ENCODE assay signal across 24 mouse cellular contexts in genomic region chrX:8964618-8965017, GRCm38 (mm10). TPM values are rescaled to one million over a fixed set of nuclear protein-coding genes. Genes with fewer than 3 reads are reported as not detected.
DNase-seq lines count a peak whose midpoint lies in the region; ATAC-seq and TF ChIP-seq lines count a peak whose summit lies in the region.
"Not testable (repeated sequence)": the region's sequence is repeated elsewhere in the genome, so short reads cannot be mapped to it uniquely, and the experiment has no call there.
"Had no signal": no experiment of that assay in that cellular context is flagged by ENCODE, and none has a peak within 500 bp of the region (broad histone marks: within the 10 kb centered on the region; RNA-seq: fewer than 3 reads in every experiment).

No protein-coding gene starts in this region.

- H3K4me3 ChIP-seq in CH12.LX (replicated peaks in 1 of 3; ENCODE audit: low read depth in 2 of 3, low read length in 2 of 3, poor library complexity in 1 of 3); hindbrain, postnatal 0 days (ENCODE audit: low read length); layer of hippocampus, adult 2 months; lung, embryonic 14.5 days (ENCODE audit: low read depth, low read length): not testable (repeated sequence)

- H3K9ac ChIP-seq in CH12.LX (ENCODE audit: insufficient read depth, low read depth); hindbrain, postnatal 0 days (replicated peaks; ENCODE audit: low read length); lung, embryonic 14.5 days: not testable (repeated sequence)

- H3K36me3 ChIP-seq in CH12.LX (replicated peaks in 1 of 2; ENCODE audit: control insufficient read depth in 1 of 2, insufficient read depth in 1 of 2, low read length in 1 of 2); hindbrain, postnatal 0 days (ENCODE audit: insufficient read depth, low read length); lung, embryonic 14.5 days (ENCODE audit: insufficient read depth): not testable (repeated sequence)

- not testable (repeated sequence) for H3K4me1 ChIP-seq in CH12.LX (ENCODE audit: control insufficient read depth in 1 of 2, insufficient read depth in 2 of 2); hindbrain, postnatal 0 days (ENCODE audit: insufficient read depth, low read length); lung, embryonic 14.5 days (ENCODE audit: insufficient read depth)

- dilution Hi-C loops in CH12.LX (cut with MboI; ENCODE audit: extremely low pct_ligation_motif_present, extremely low pct_unique_long_range_greater_than_20kb, low sequenced_read_pairs): not testable (repeated sequence)

- H3K27me3 ChIP-seq in CH12.LX (replicated peaks); hindbrain, postnatal 0 days (ENCODE audit: insufficient read depth, low read length); lung, embryonic 14.5 days (ENCODE audit: insufficient read depth, low read length): not testable (repeated sequence)

- 50% methylated on average over 4 of the region's 4 CpGs for WGBS in hindbrain, postnatal 0 days
- 29% methylated on average over 4 of the region's 4 CpGs for WGBS in lung, embryonic 14.5 days

- H3K27ac ChIP-seq in CH12.LX (ENCODE audit: insufficient read depth, low read depth); hindbrain, postnatal 0 days; layer of hippocampus, adult 2 months; lung, embryonic 14.5 days (ENCODE audit: low read depth): not testable (repeated sequence)

- H3K79me2 ChIP-seq in CH12.LX (replicated peaks; ENCODE audit: control insufficient read depth, extremely low read depth, insufficient read depth, poor library complexity, severe bottlenecking): not testable (repeated sequence)

- H3K4me2 ChIP-seq in CH12.LX (ENCODE audit: insufficient read depth, low read depth, poor library complexity, severe bottlenecking); hindbrain, postnatal 0 days (ENCODE audit: low read depth, low read length); lung, embryonic 14.5 days: not testable (repeated sequence)

- not testable (repeated sequence) for H3K9me3 ChIP-seq in CH12.LX (replicated peaks; ENCODE audit: low read length); hindbrain, postnatal 0 days (ENCODE audit: low read length); lung, embryonic 14.5 days (ENCODE audit: low read depth, low read length)

- peak in 1 of 2 experiments; percentile 37; a peak in 2 of 4 replicates for TF ChIP-seq CTCF in CH12.LX (conservative IDR thresholded peaks at IDR 0.05 in 1 of 2, IDR thresholded peaks at IDR 0.05 in 1 of 2; ENCODE audit: low read depth in 2 of 2, low read length in 2 of 2)
- TF ChIP-seq CTCF in hindbrain, postnatal 0 days (IDR thresholded peaks at IDR 0.05; ENCODE audit: low read depth): peak; percentile 24
- peak; percentile 65 for TF ChIP-seq CTCF in layer of hippocampus, adult 2 months (conservative IDR thresholded peaks at IDR 0.05)
- TF ChIP-seq CTCF in lung, embryonic 14.5 days (IDR thresholded peaks at IDR 0.05; ENCODE audit: low read depth): peak; percentile 39

- TF ChIP-seq POLR2A in CH12.LX (IDR thresholded peaks at IDR 0.05; ENCODE audit: low read depth, low read length): not testable (repeated sequence)

- in situ Hi-C loops in CH12.LX (cut with MboI; ENCODE audit: low pct_ligation_motif_present, low pct_unique_long_range_greater_than_20kb, low sequenced_read_pairs): not testable (repeated sequence)

- DNase-seq in CH12.LX (ENCODE audit: extremely low read depth): peak; percentile 8
- peak; percentile 15 for DNase-seq in R1 (ENCODE audit: low read depth, low spot score)
- DNase-seq in cerebellum, postnatal 14 days: peak; percentile 4 to 23
- DNase-seq in hindbrain, postnatal 0 days (ENCODE audit: low spot score); lung, embryonic 14.5 days: not testable (repeated sequence)
- DNase-seq in layer of hippocampus, adult 2 months (ENCODE audit: low spot score in 2 of 2): peak in 1 of 2 experiments; percentile 16
- peak; percentile 6 for DNase-seq in right cerebral cortex, postnatal 4 days

- not testable (repeated sequence) for TF ChIP-seq EP300 in CH12.LX (IDR thresholded peaks at IDR 0.05; ENCODE audit: low read length)

- TF ChIP-seq RAD21 in CH12.LX (IDR thresholded peaks at IDR 0.05; ENCODE audit: low read depth, low read length): not testable (repeated sequence)

- ATAC-seq in hindbrain, postnatal 0 days; lung, embryonic 14.5 days (ENCODE audit: insufficient read depth): not testable (repeated sequence)

RNA-seq across cellular contexts. Expression of gene Fthl17b, which starts 1.8 kb away (rescaled TPM):
- total RNA-seq in CH12.LX (2012; rRNA removed) (not detected in 2 replicates), CH12.LX (2014; rRNA removed) (not detected in 2 replicates)
- not detected in 2 replicates for polyA plus RNA-seq in CH12.LX (2012; ENCODE audit: insufficient read length, low read depth)
- total RNA-seq in hindbrain, postnatal 0 days (2014; rRNA removed): not detected in 2 replicates
- polyA plus RNA-seq in hindbrain, postnatal 0 days (2015; fragmentation: Nextera tagmentation; extraction: Ambion mirVana): not detected in 2 replicates
- total RNA-seq in layer of hippocampus, adult 2 months (2021): not detected
- polyA plus RNA-seq in lung, embryonic 14.5 days (2014; fragmentation: Nextera tagmentation; extraction: Ambion mirVana): not detected in 2 replicates
- total RNA-seq: heart, postnatal 25 days; layer of hippocampus, postnatal 25 days; left cerebral cortex, postnatal 36 days; megakaryocyte-erythroid progenitor cell, adult 5-6 weeks had no signal
- polyA plus RNA-seq: brain, embryonic 14.5 days; C2C12; embryonic facial prominence, embryonic 11.5 days; erythroblast, embryonic 14.5 days; forebrain, embryonic 14.5 days; gonadal fat pad, adult 2 months; heart, embryonic 12.5 days; hindbrain, embryonic 15.5 days; large intestine, adult 2 months; liver, embryonic 11.5 days; midbrain, embryonic 16.5 days; spleen, adult 2 months; stomach, embryonic 15.5 days had no signal

RNA-seq across cellular contexts. Expression of gene Fthl17c, which starts 11.7 kb away (rescaled TPM):
- total RNA-seq in CH12.LX (2012; rRNA removed): not detected in 2 replicates
- total RNA-seq in CH12.LX (2014; rRNA removed): not detected in 2 replicates
- not detected in 2 replicates for polyA plus RNA-seq in CH12.LX (2012; ENCODE audit: insufficient read length, low read depth)
- total RNA-seq in hindbrain, postnatal 0 days (2014; rRNA removed): not detected in 2 replicates
- not detected in 2 replicates for polyA plus RNA-seq in hindbrain, postnatal 0 days (2015; fragmentation: Nextera tagmentation; extraction: Ambion mirVana)
- total RNA-seq in layer of hippocampus, adult 2 months (2021): not detected
- not detected in 2 replicates for polyA plus RNA-seq in lung, embryonic 14.5 days (2014; fragmentation: Nextera tagmentation; extraction: Ambion mirVana)
- total RNA-seq: heart, postnatal 25 days; layer of hippocampus, postnatal 25 days; left cerebral cortex, postnatal 36 days; megakaryocyte-erythroid progenitor cell, adult 5-6 weeks had no signal
- polyA plus RNA-seq: brain, embryonic 14.5 days; C2C12; embryonic facial prominence, embryonic 11.5 days; erythroblast, embryonic 14.5 days; forebrain, embryonic 14.5 days; gonadal fat pad, adult 2 months; heart, embryonic 12.5 days; hindbrain, embryonic 15.5 days; large intestine, adult 2 months; liver, embryonic 11.5 days; midbrain, embryonic 16.5 days; spleen, adult 2 months; stomach, embryonic 15.5 days had no signal

RNA-seq across cellular contexts. Expression of gene Fthl17d, which starts 21.9 kb away (rescaled TPM):
- total RNA-seq in CH12.LX (2012; rRNA removed) (0.21 TPM in 1 of 2 replicates, not detected in the other), CH12.LX (2014; rRNA removed) (not detected in 2 replicates)
- polyA plus RNA-seq in CH12.LX (2012; ENCODE audit: insufficient read length, low read depth): not detected in 2 replicates
- not detected in 2 replicates for total RNA-seq in hindbrain, postnatal 0 days (2014; rRNA removed)
- not detected in 2 replicates for polyA plus RNA-seq in hindbrain, postnatal 0 days (2015; fragmentation: Nextera tagmentation; extraction: Ambion mirVana)
- total RNA-seq in layer of hippocampus, adult 2 months (2021): not detected
- not detected in 2 replicates for polyA plus RNA-seq in lung, embryonic 14.5 days (2014; fragmentation: Nextera tagmentation; extraction: Ambion mirVana)
- total RNA-seq: heart, postnatal 25 days; layer of hippocampus, postnatal 25 days; left cerebral cortex, postnatal 36 days; megakaryocyte-erythroid progenitor cell, adult 5-6 weeks had no signal
- polyA plus RNA-seq: brain, embryonic 14.5 days; embryonic facial prominence, embryonic 11.5 days; erythroblast, embryonic 14.5 days; forebrain, embryonic 14.5 days; gonadal fat pad, adult 2 months; heart, embryonic 12.5 days; hindbrain, embryonic 15.5 days; large intestine, adult 2 months; liver, embryonic 11.5 days; midbrain, embryonic 16.5 days; spleen, adult 2 months; stomach, embryonic 15.5 days had no signal
